Mouse (Mus musculus): Measurements from ENCODE around the gene Nfatc4.
A peak's percentile ranks its signal among the peaks of the same experiment; 100 is the strongest.

Nfatc4 gene

GRCm38 (mm10) chr14:55853621-55854285 lies 30.8 kb downstream of the Nfatc4 start, which contains the start of gene Nynrin:
TSS of gene Nynrin (plus strand) at chr14:55854010.
- DNase-seq (ENCODE audit: inconsistent ontology term): peak; percentile 63

- DNase-seq (ENCODE audit: inconsistent ontology term): peak; percentile 41
These were observed 31.6 kb downstream of the Nfatc4 start for GRCm38 (mm10) chr14:55854406-55855100.

GRCm38 (mm10) chr14:55855101-55855561 lies 32.2 kb downstream of the Nfatc4 start:
- peak; percentile 52 for DNase-seq (ENCODE audit: inconsistent ontology term)

GRCm38 (mm10) chr14:55857588-55857987 lies 34.6 kb downstream of the Nfatc4 start:
- no peak for DNase-seq (ENCODE audit: inconsistent ontology term)

GRCm38 (mm10) chr14:55862186-55862585 lies 39.2 kb downstream of the Nfatc4 start:
- no peak for DNase-seq (ENCODE audit: inconsistent ontology term)

GRCm38 (mm10) chr14:55862970-55863369 lies 40.0 kb downstream of the Nfatc4 start:
- no peak for DNase-seq (ENCODE audit: inconsistent ontology term)

GRCm38 (mm10) chr14:55863773-55864172 lies 40.8 kb downstream of the Nfatc4 start:
- peak; percentile 53 for DNase-seq (ENCODE audit: inconsistent ontology term)

- no peak for DNase-seq (ENCODE audit: inconsistent ontology term)
These were observed 44.0 kb downstream of the Nfatc4 start for GRCm38 (mm10) chr14:55866962-55867361.

- no peak for DNase-seq (ENCODE audit: inconsistent ontology term)
These were observed 45.5 kb downstream of the Nfatc4 start for GRCm38 (mm10) chr14:55868230-55869026.

GRCm38 (mm10) chr14:55869538-55869937 lies 46.6 kb downstream of the Nfatc4 start:
- DNase-seq (ENCODE audit: inconsistent ontology term): no peak

- DNase-seq (ENCODE audit: inconsistent ontology term): no peak
These were observed 49.1 kb downstream of the Nfatc4 start for GRCm38 (mm10) chr14:55872039-55872438.

GRCm38 (mm10) chr14:55872551-55872950 lies 49.6 kb downstream of the Nfatc4 start:
- no peak for DNase-seq (ENCODE audit: inconsistent ontology term)

- no peak for DNase-seq (ENCODE audit: inconsistent ontology term)
These were observed 50.3 kb downstream of the Nfatc4 start for GRCm38 (mm10) chr14:55873242-55873713.

GRCm38 (mm10) chr14:55873714-55874683 lies 51.1 kb downstream of the Nfatc4 start:
- peak; percentile 70 for DNase-seq (ENCODE audit: inconsistent ontology term)

GRCm38 (mm10) chr14:55877469-55878315 lies 54.7 kb downstream of the Nfatc4 start:
- DNase-seq (ENCODE audit: inconsistent ontology term): no peak

GRCm38 (mm10) chr14:55878316-55878940 lies 55.5 kb downstream of the Nfatc4 start:
- no peak for DNase-seq (ENCODE audit: inconsistent ontology term)

- DNase-seq (ENCODE audit: inconsistent ontology term): peak; percentile 75
These were observed 56.7 kb downstream of the Nfatc4 start for GRCm38 (mm10) chr14:55879623-55880022.

GRCm38 (mm10) chr14:55880982-55881381 lies 58.0 kb downstream of the Nfatc4 start:
- DNase-seq (ENCODE audit: inconsistent ontology term): no peak

GRCm38 (mm10) chr14:55882171-55882641 lies 59.3 kb downstream of the Nfatc4 start:
- no peak for DNase-seq (ENCODE audit: inconsistent ontology term)

Data from Muller cell, postnatal 12 days (primary cell).